Mouse (Mus musculus) G1E (cell line): Measurements from ENCODE around the gene 2700049A03Rik.

Source experiments
- CTCF ChIP-seq: IDR thresholded peaks from 2 replicates; pipeline ENCODE4 v1.5.1; 2012; ENCODE audit warnings: low read depth, low read length, inconsistent platforms, mixed read lengths
- GATA1 ChIP-seq: IDR thresholded peaks from 2 replicates; pipeline ENCODE4 v1.6.1; 2012; ENCODE audit warnings: borderline replicate concordance, low read length, inconsistent platforms, mixed read lengths

DNA sequence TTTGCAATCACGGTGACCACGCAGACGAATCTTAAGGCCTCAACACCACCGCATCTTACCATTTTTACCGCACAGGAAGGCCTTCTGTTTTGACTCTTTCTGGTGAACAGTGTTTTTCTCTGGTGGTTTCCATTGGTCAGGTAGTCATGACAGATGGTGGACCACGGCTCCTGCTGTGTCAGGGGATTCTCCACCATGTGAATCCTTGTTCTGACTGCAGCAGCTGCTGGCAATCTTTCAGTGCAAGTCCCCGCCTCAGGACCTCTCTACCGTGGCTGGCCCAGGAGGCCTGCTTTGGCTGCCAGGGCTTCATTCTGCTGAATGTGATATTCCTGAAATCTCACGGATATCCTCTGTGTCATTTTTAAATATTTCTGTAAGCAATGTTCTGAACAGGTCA is 13.4 kb upstream of the 2700049A03Rik start:
- TF ChIP-seq CTCF (no peak), GATA1 (no peak)
